Comparison of ENCODE assay signal across 9 mouse cellular contexts in the genomic region with DNA sequence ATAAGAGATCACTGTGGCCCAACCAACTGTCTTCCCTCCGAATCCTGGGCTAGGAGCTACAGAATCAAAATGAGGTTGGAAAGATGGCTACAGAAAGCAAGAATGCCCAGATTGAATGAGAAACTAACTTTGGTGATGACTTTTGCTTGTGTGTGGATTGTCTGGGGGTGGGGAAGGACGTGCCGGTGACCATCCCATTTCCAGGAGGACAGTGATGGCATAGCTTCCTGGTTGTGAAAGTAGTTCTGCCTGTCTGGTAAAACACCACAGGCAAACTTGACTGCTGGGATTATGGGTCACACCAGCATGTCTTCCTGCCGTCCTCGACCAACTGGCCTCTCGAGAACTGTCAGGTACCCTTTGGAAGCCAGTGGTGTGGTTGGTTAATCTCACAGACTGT. TPM values are rescaled to one million over a fixed set of nuclear protein-coding genes. Genes with fewer than 3 reads are reported as not detected.
A peak's percentile ranks its signal among the peaks of the same experiment; 100 is the strongest.
DNase-seq lines count a peak whose midpoint lies in the region; ATAC-seq and TF ChIP-seq lines count a peak whose summit lies in the region.
"Had no signal": no experiment of that assay in that cellular context is flagged by ENCODE, and none has a peak within 500 bp of the region (broad histone marks: within the 10 kb centered on the region; RNA-seq: fewer than 3 reads in every experiment).

No protein-coding gene starts in this region.

- H3K4me1 ChIP-seq in kidney, adult 2 months (ENCODE audit: control insufficient read depth, insufficient read depth, low read length), result peaks cover 31% of the 10 kb centered on the region
- peaks cover 46% of the 10 kb centered on the region for H3K4me1 ChIP-seq in kidney, embryonic 14.5 days (ENCODE audit: control insufficient read depth, insufficient read depth, low read length)
- H3K4me1 ChIP-seq in bone marrow macrophage, adult 2 months (ENCODE audit: control insufficient read depth, insufficient read depth, low read length), result peaks cover 80% of the 10 kb centered on the region
- H3K4me1 ChIP-seq in heart, embryonic 15.5 days (replicated peaks), result peaks cover 46% of the 10 kb centered on the region
- H3K4me1 ChIP-seq in liver, embryonic 15.5 days (replicated peaks), result peaks cover 63% of the 10 kb centered on the region
- H3K4me1 ChIP-seq in forebrain, embryonic 12.5 days, result peaks cover 58% of the 10 kb centered on the region
- H3K4me1 ChIP-seq in forebrain, embryonic 15.5 days, result peaks cover 37% of the 10 kb centered on the region

- H3K4me3 ChIP-seq in kidney, adult 2 months (ENCODE audit: insufficient read depth, low read depth, low read length), result no peak overlapping the region
- H3K4me3 ChIP-seq in kidney, embryonic 14.5 days (ENCODE audit: low read length), result no peak overlapping the region
- H3K4me3 ChIP-seq in bone marrow macrophage, adult 2 months (ENCODE audit: insufficient read depth, low read length), result no peak overlapping the region
- no peak overlapping the region for H3K4me3 ChIP-seq in heart, embryonic 15.5 days
- no peak overlapping the region for H3K4me3 ChIP-seq in liver, embryonic 15.5 days (replicated peaks)
- H3K4me3 ChIP-seq in forebrain, embryonic 12.5 days (replicated peaks), result no peak overlapping the region
- H3K4me3 ChIP-seq in forebrain, embryonic 15.5 days, result no peak overlapping the region
- H3K4me3 ChIP-seq: limb, embryonic 13.5 days had no signal

- DNase-seq in kidney, adult 2 months, result no peak
- DNase-seq: cerebellum, adult 8-10 months had no signal

- peak overlapping the region; percentile 46; the same call in 1 of the 2 replicates for H3K27ac ChIP-seq in kidney, adult 2 months (ENCODE audit: insufficient read depth, low read depth, low read length)
- no peak overlapping the region for H3K27ac ChIP-seq in kidney, embryonic 14.5 days (ENCODE audit: low read depth, low read length)
- H3K27ac ChIP-seq in bone marrow macrophage, adult 2 months (ENCODE audit: insufficient read depth, low read depth, low read length), result peak overlapping the region; percentile 1; the same call in 1 of the 2 replicates
- H3K27ac ChIP-seq in heart, embryonic 15.5 days, result peak overlapping the region; percentile 73
- peak overlapping the region; percentile 38; the same call in 1 of the 2 replicates for H3K27ac ChIP-seq in liver, embryonic 15.5 days (replicated peaks)
- H3K27ac ChIP-seq in forebrain, embryonic 12.5 days, result no peak overlapping the region
- H3K27ac ChIP-seq in forebrain, embryonic 15.5 days (replicated peaks), result no peak overlapping the region

- H3K27me3 ChIP-seq in kidney, adult 2 months (replicated peaks; ENCODE audit: control insufficient read depth, insufficient read depth, low read length), result no peaks in the 10 kb centered on the region
- no peaks in the 10 kb centered on the region for H3K27me3 ChIP-seq in kidney, embryonic 14.5 days (ENCODE audit: control insufficient read depth, insufficient read depth, low read length)
- no peaks in the 10 kb centered on the region for H3K27me3 ChIP-seq in heart, embryonic 15.5 days
- no peaks in the 10 kb centered on the region for H3K27me3 ChIP-seq in liver, embryonic 15.5 days
- H3K27me3 ChIP-seq in forebrain, embryonic 12.5 days, result no peaks in the 10 kb centered on the region
- no peaks in the 10 kb centered on the region for H3K27me3 ChIP-seq in forebrain, embryonic 15.5 days
- H3K27me3 ChIP-seq: limb, embryonic 13.5 days had no signal

- no peaks in the 10 kb centered on the region for H3K36me3 ChIP-seq in kidney, adult 2 months (ENCODE audit: control insufficient read depth, insufficient read depth, low read length)
- H3K36me3 ChIP-seq in kidney, embryonic 14.5 days (ENCODE audit: control insufficient read depth, insufficient read depth, low read length), result no peaks in the 10 kb centered on the region
- no peaks in the 10 kb centered on the region for H3K36me3 ChIP-seq in heart, embryonic 15.5 days
- no peaks in the 10 kb centered on the region for H3K36me3 ChIP-seq in liver, embryonic 15.5 days (replicated peaks)
- peaks cover 6% of the 10 kb centered on the region; the same call in 1 of the 2 replicates for H3K36me3 ChIP-seq in forebrain, embryonic 12.5 days (replicated peaks)
- no peaks in the 10 kb centered on the region for H3K36me3 ChIP-seq in forebrain, embryonic 15.5 days
- H3K36me3 ChIP-seq: limb, embryonic 13.5 days had no signal

- no peak overlapping the region for H3K9ac ChIP-seq in kidney, embryonic 14.5 days (ENCODE audit: low read depth, low read length)
- no peak overlapping the region for H3K9ac ChIP-seq in heart, embryonic 15.5 days
- H3K9ac ChIP-seq in liver, embryonic 15.5 days, result no peak overlapping the region
- H3K9ac ChIP-seq in forebrain, embryonic 12.5 days, result no peak overlapping the region
- no peak overlapping the region for H3K9ac ChIP-seq in forebrain, embryonic 15.5 days (replicated peaks)

- TF ChIP-seq CTCF in kidney, adult 2 months (conservative IDR thresholded peaks at IDR 0.05; ENCODE audit: insufficient read depth, insufficient read length, low read depth, low read length), result no peak
- TF ChIP-seq CTCF in bone marrow macrophage, adult 2 months (IDR thresholded peaks at IDR 0.05; ENCODE audit: low read depth, low read length), result no peak

- no peak for TF ChIP-seq POLR2A in kidney, adult 2 months (IDR thresholded peaks at IDR 0.05; ENCODE audit: low read depth, low read length)
- no peak for TF ChIP-seq POLR2A in bone marrow macrophage, adult 2 months (IDR thresholded peaks at IDR 0.05; ENCODE audit: borderline replicate concordance, low read depth, low read length)

- no peak for ATAC-seq in kidney, embryonic 14.5 days (ENCODE audit: low FRiP score, low TSS enrichment)
- no peak for ATAC-seq in heart, embryonic 15.5 days (replicated peaks; ENCODE audit: insufficient number of reproducible peaks, insufficient read depth, low FRiP score, low read depth)
- ATAC-seq in liver, embryonic 15.5 days (ENCODE audit: insufficient read depth), result no peak
- no peak for ATAC-seq in forebrain, embryonic 12.5 days (ENCODE audit: low FRiP score)
- ATAC-seq in forebrain, embryonic 15.5 days (replicated peaks), result no peak

- no peaks in the 10 kb centered on the region for H3K9me3 ChIP-seq in kidney, embryonic 14.5 days (ENCODE audit: control insufficient read depth, low read length)
- no peaks in the 10 kb centered on the region for H3K9me3 ChIP-seq in heart, embryonic 15.5 days (replicated peaks)
- no peaks in the 10 kb centered on the region for H3K9me3 ChIP-seq in liver, embryonic 15.5 days (replicated peaks)
- H3K9me3 ChIP-seq in forebrain, embryonic 12.5 days, result no peaks in the 10 kb centered on the region
- H3K9me3 ChIP-seq in forebrain, embryonic 15.5 days, result no peaks in the 10 kb centered on the region
- H3K9me3 ChIP-seq: limb, embryonic 13.5 days had no signal

- 63% methylated on average over 6 of the region's 6 CpGs for WGBS in kidney, adult 2 months
- WGBS in kidney, embryonic 14.5 days, result 59% methylated on average over 6 of the region's 6 CpGs
- WGBS in heart, embryonic 15.5 days, result 59% methylated on average over 6 of the region's 6 CpGs
- WGBS in liver, embryonic 15.5 days (ENCODE audit: insufficient replicate concordance), result 57% methylated on average over 6 of the region's 6 CpGs
- 78% methylated on average over 6 of the region's 6 CpGs for WGBS in forebrain, embryonic 12.5 days
- 80% methylated on average over 6 of the region's 6 CpGs for WGBS in forebrain, embryonic 15.5 days

- no peak overlapping the region for H3K4me2 ChIP-seq in kidney, embryonic 14.5 days (replicated peaks; ENCODE audit: low read depth, low read length)
- H3K4me2 ChIP-seq in heart, embryonic 15.5 days, result no peak overlapping the region
- no peak overlapping the region for H3K4me2 ChIP-seq in liver, embryonic 15.5 days
- H3K4me2 ChIP-seq in forebrain, embryonic 12.5 days, result no peak overlapping the region
- H3K4me2 ChIP-seq in forebrain, embryonic 15.5 days (replicated peaks), result no peak overlapping the region

RNA-seq across cellular contexts. Expression of a gene that starts 10.5 kb away (rescaled TPM):
- polyA plus RNA-seq in kidney, adult 2 months (2012; rRNA removed), result 22.6 and 26.4 TPM in 2 replicates
- 23.6 and 25.7 TPM in 2 replicates for polyA plus RNA-seq in kidney, embryonic 14.5 days (2014; fragmentation: Nextera tagmentation; extraction: Ambion mirVana)
- polyA plus RNA-seq in bone marrow macrophage, adult 2 months (2012; ENCODE audit: insufficient read depth, insufficient read length, missing spikeins), result 125 and 138 TPM in 2 replicates
- polyA plus RNA-seq in heart, embryonic 15.5 days (2015; fragmentation: Nextera tagmentation; extraction: Ambion mirVana), result 9.4 and 13.6 TPM in 2 replicates
- 5.6 and 7.4 TPM in 2 replicates for polyA plus RNA-seq in liver, embryonic 15.5 days (2015; fragmentation: Nextera tagmentation; extraction: Ambion mirVana)
- polyA plus RNA-seq in forebrain, embryonic 12.5 days (2016; fragmentation: Nextera tagmentation; extraction: Ambion mirVana), result 30.5 and 33.9 TPM in 2 replicates
- polyA plus RNA-seq in forebrain, embryonic 15.5 days (2015; fragmentation: Nextera tagmentation; extraction: Ambion mirVana), result 21.1 and 22.1 TPM in 2 replicates

Comparison
In these comparisons a context has a peak if more than half of its experiments do, and no peak if none do; other contexts are left out.
1. H3K27ac ChIP-seq: peak in kidney, adult 2 months (single experiment), bone marrow macrophage, adult 2 months (single experiment), heart, embryonic 15.5 days (single experiment) and liver, embryonic 15.5 days (single experiment); none in kidney, embryonic 14.5 days (single experiment), forebrain, embryonic 12.5 days (single experiment) and forebrain, embryonic 15.5 days (single experiment).